Mouse (Mus musculus): Measurements from ENCODE around the gene Dhrs1.

DNA sequence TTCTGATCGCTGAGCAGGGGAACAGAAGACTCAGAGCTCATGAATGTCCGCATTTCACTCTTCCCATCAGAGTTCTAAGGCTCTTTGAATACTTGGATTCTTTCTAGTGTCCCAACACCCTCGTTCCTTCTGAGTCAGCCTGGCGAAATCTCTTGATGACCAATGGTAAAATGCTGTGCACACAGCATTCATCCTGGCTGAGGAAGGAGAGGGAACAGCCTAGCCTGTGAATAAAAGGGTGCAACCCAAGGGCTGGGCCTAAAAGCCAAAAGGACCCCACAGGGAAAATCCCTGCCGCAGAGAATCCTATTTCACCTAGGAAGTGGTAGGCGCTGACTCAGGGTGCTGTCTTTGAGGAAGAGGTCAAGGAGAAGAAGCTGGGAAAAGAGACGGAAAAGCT is 15.4 kb downstream of the Dhrs1 start:
- TF ChIP-seq CTCF (conservative IDR thresholded peaks at IDR 0.05; ENCODE audit: insufficient read depth, insufficient read length, low read depth, low read length) (no peak), POLR2A (IDR thresholded peaks at IDR 0.05; ENCODE audit: low read depth, low read length) (no peak)

Data from kidney, adult 2 months (tissue).